Mouse (Mus musculus) brain, embryonic 14.5 days (tissue): ENCODE data around the gene Leprot.

Experiments
- CTCF ChIP-seq: fragments of 200-500 bp; IDR thresholded peaks from 2 replicates; pipeline ENCODE4 v1.5.1; 2012; ENCODE audit warnings: inconsistent platforms, mild to moderate bottlenecking, moderate library complexity, borderline replicate concordance; ENCODE audit not compliant: insufficient read depth, insufficient read length; ENCODE audit errors: extremely low read depth
- POLR2A ChIP-seq: fragments of 200-500 bp; IDR thresholded peaks from 2 replicates; pipeline ENCODE4 v1.6.1; 2012; ENCODE audit warnings: mild to moderate bottlenecking, inconsistent platforms, borderline replicate concordance; ENCODE audit not compliant: poor library complexity, insufficient read depth, insufficient read length, severe bottlenecking; ENCODE audit errors: extremely low read depth

DNA sequence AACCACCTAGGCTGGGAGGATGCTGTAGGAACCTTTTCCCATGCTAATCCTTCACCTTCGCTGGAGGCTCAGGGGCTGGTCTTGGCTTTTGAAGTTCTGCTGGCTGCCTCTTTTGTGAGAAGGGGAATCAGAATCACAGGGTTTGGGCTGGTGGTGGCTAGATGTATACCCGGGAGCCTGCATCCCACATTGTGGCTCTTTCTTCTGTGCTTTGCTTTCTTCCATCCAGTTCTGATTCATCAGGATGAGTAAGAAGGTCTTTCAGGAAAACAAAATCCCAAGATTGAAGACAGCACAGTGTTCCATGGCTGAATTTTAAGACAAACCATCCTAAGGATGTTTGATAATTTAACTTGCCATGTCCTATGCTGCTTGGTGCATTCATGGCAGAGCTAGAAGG is 27.3 kb upstream of the Leprot start:
- TF ChIP-seq CTCF: no peak
- no peak for TF ChIP-seq POLR2A
